Mouse (Mus musculus) erythroblast, embryonic 14.5 days (primary cell): ENCODE data around the gene Map4k5.

Experiments used
- GATA1 ChIP-seq: IDR thresholded peaks from 2 replicates; pipeline ENCODE4 v1.6.1; 2012; ENCODE audit warnings: low read length, inconsistent platforms, mixed read lengths
- TAL1 ChIP-seq: IDR thresholded peaks from 3 replicates; pipeline ENCODE4 v1.6.1; 2012; ENCODE audit warnings: low read length, inconsistent platforms, mixed read lengths

- TF ChIP-seq GATA1 (no peak), TAL1 (no peak)
These were observed 54.6 kb downstream of the Map4k5 start for GRCm38 (mm10) chr12:69838376-69838775.
